Mouse (Mus musculus) C2C12 (cell line): ENCODE measurements around the gene Ctbp1. TPM values are rescaled to one million over a fixed set of nuclear protein-coding genes. Genes with fewer than 3 reads are reported as not detected.
A peak's percentile ranks its signal among the peaks of the same experiment; 100 is the strongest.

ENCODE experiments used
- H3K27me3 ChIP-seq: one replicate; pipeline ENCODE4 v1.6.1; 2011; ENCODE audit not compliant: control insufficient read depth, insufficient read depth, insufficient read length
- H3K36me3 ChIP-seq: one replicate; pipeline ENCODE4 v1.6.1; 2011; ENCODE audit not compliant: control insufficient read depth, insufficient read depth
- H3K4me3 ChIP-seq: one replicate; pipeline ENCODE4 v1.5.1; 2011; ENCODE audit warnings: mild to moderate bottlenecking, control low read depth; ENCODE audit not compliant: poor library complexity, insufficient read depth, severe bottlenecking
- H3K79me2 ChIP-seq: one replicate; pipeline ENCODE4 v1.6.1; 2011; ENCODE audit not compliant: control insufficient read depth, insufficient read depth
- H3K79me3 ChIP-seq: one replicate; pipeline ENCODE4 v1.6.1; 2011; ENCODE audit warnings: low read depth, control low read depth
- H3ac ChIP-seq: one replicate; pipeline ENCODE3; 2011; ENCODE audit warnings: low read depth; ENCODE audit not compliant: control insufficient read depth, insufficient read length
- CEBPB ChIP-seq: IDR thresholded peaks from one replicate; pipeline ENCODE4 v1.6.1; 2011; ENCODE audit warnings: low read depth, mild to moderate bottlenecking, control low read depth, moderate library complexity
- CTCF ChIP-seq: IDR thresholded peaks from one replicate; pipeline ENCODE4 v1.5.1; 2011; ENCODE audit not compliant: control insufficient read depth, insufficient read depth, insufficient read length
- FOSL1 ChIP-seq: IDR thresholded peaks from one replicate; pipeline ENCODE4 v1.8.0; 2011; ENCODE audit warnings: mild to moderate bottlenecking, low read length; ENCODE audit not compliant: poor library complexity, insufficient read depth, severe bottlenecking
- MAX ChIP-seq: IDR thresholded peaks from one replicate; pipeline ENCODE4 v1.6.1; 2011; ENCODE audit warnings: mild to moderate bottlenecking, control low read depth
- MYOD1 ChIP-seq: IDR thresholded peaks from one replicate; pipeline ENCODE4 v1.6.1; 2011; ENCODE audit warnings: low read depth; ENCODE audit not compliant: control insufficient read depth, insufficient read length
- MYOG ChIP-seq: IDR thresholded peaks from one replicate; pipeline ENCODE4 v1.6.1; 2011; ENCODE audit not compliant: control insufficient read depth, insufficient read length; ENCODE audit errors: extremely low read depth
- USF1 ChIP-seq: IDR thresholded peaks from one replicate; pipeline ENCODE4 v1.6.1; 2011; ENCODE audit warnings: low read depth, mild to moderate bottlenecking, control low read depth, moderate library complexity
- polyA plus RNA-seq: library from polyadenylated mRNA; unstranded; fragments of >200 nt; fragmentation: generic; extraction: Trizol; gene quantifications from one replicate; pipeline ENCODE4 v1.2.1, GENCODE M21; 2012; ENCODE audit warnings: missing spikeins

Gene Ctbp1
- polyA plus RNA-seq, 1 experiment: 242 TPM

- Histone ChIP-seq H3K27me3 (peaks cover 7% of the 10 kb centered on the region), H3K79me3 (no peaks in the 10 kb centered on the region), H3K36me3 (no peaks in the 10 kb centered on the region), H3K4me3 (no peak overlapping the region), H3K79me2 (no peaks in the 10 kb centered on the region), H3ac (no peak overlapping the region)
- TF ChIP-seq CTCF (peak; percentile 74), FOSL1 (no peak), MAX (no peak), MYOG (no peak)
These were observed 71.0 kb downstream of the Ctbp1 start for GRCm38 (mm10) chr5:33203691-33204242.

DNA sequence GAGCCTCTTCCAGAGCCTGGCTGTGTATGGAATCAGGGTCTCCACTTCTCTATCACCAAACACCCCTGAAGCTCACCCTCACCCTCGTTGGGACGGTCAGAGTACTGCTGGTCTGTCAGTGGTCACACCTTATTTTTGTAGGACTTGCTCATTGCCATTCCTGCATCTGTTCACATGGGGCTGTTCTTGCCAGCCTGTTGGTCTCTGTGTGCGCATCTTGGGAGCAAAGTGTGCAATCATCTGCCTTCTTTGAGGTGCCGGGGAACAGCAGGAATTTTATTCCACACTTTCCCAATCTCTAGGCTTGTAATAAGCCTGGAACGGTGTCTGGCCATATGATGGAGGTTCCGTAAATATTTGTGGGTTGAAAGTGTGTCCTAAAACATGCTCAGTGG, 71.6 kb downstream of the Ctbp1 start:
- Histone ChIP-seq H3K27me3 (peaks cover 13% of the 10 kb centered on the region), H3K79me2 (no peaks in the 10 kb centered on the region), H3K36me3 (no peaks in the 10 kb centered on the region), H3K79me3 (no peaks in the 10 kb centered on the region), H3ac (no peak overlapping the region), H3K4me3 (no peak overlapping the region)
- TF ChIP-seq MAX: no peak
- no peak for TF ChIP-seq CTCF
- no peak for TF ChIP-seq USF1
- TF ChIP-seq MYOG: no peak
- no peak for TF ChIP-seq MYOD1
- TF ChIP-seq FOSL1: no peak
- TF ChIP-seq CEBPB: no peak

GRCm38 (mm10) chr5:33202516-33203170, 72.2 kb downstream of the Ctbp1 start:
- Histone ChIP-seq H3K36me3 (no peaks in the 10 kb centered on the region), H3K79me3 (no peaks in the 10 kb centered on the region), H3K27me3 (peaks cover 14% of the 10 kb centered on the region), H3ac (no peak overlapping the region), H3K79me2 (no peaks in the 10 kb centered on the region), H3K4me3 (no peak overlapping the region)
- TF ChIP-seq CEBPB (peak; percentile 39), MYOG (no peak)

- TF ChIP-seq MAX: no peak
- TF ChIP-seq USF1: peak; percentile 25
- no peaks in the 10 kb centered on the region for H3K79me3 ChIP-seq
- no peaks in the 10 kb centered on the region for H3K79me2 ChIP-seq
- H3K27me3 ChIP-seq: peaks cover 23% of the 10 kb centered on the region
- H3K36me3 ChIP-seq: no peaks in the 10 kb centered on the region
- H3ac ChIP-seq: no peak overlapping the region
- H3K4me3 ChIP-seq: no peak overlapping the region
These were observed 73.1 kb downstream of the Ctbp1 start for GRCm38 (mm10) chr5:33201697-33202096.

DNA sequence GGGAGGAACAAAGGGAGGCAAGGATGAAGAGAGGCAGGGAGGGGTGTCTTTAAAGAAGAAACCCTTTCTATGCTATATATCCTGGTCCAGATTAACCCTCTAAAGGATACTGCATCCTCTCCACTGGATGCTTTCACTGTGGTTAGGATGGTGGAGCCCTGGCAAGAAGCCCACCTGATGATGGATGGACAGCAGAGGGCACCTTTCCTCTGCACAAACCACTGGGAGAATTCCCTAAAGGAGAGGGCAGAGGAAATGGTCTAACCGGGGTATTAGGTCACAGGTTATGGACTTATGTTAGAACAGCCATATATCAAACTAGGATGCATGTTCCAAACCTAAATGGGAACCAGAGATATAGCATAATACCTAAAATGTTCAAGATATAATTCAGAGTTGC, 74.7 kb downstream of the Ctbp1 start:
- Histone ChIP-seq H3ac (no peak overlapping the region), H3K79me3 (no peaks in the 10 kb centered on the region), H3K4me3 (no peak overlapping the region), H3K36me3 (no peaks in the 10 kb centered on the region), H3K79me2 (no peaks in the 10 kb centered on the region), H3K27me3 (peaks cover 26% of the 10 kb centered on the region)
- TF ChIP-seq CEBPB (no peak), MAX (no peak), FOSL1 (no peak), MYOG (no peak), USF1 (no peak), MYOD1 (no peak), CTCF (no peak)

Other genes with a start within 250 kb of the Ctbp1 start
- gene Slc5a1, start 170.8 kb downstream of the Ctbp1 start, polyA plus RNA-seq: 0.01 TPM
- gene Spon2, start 56.5 kb downstream of the Ctbp1 start, polyA plus RNA-seq: 1.4 TPM
- 94.9 TPM for gene Maea, start 60.5 kb upstream of the Ctbp1 start, polyA plus RNA-seq
- gene Uvssa, start 103.6 kb upstream of the Ctbp1 start, polyA plus RNA-seq: 0.94 TPM
- gene Nkx1-1, start 159.0 kb upstream of the Ctbp1 start, polyA plus RNA-seq: not detected